Mouse (Mus musculus): ENCODE measurements at regions not wholly inside any gene's neighbourhood (a gene's known extent, or its start where the extent isn't known, plus 50 kb on each side); places are given as distances from the start of the nearest gene placed in this dataset.

- no peak overlapping the region for H3K27ac ChIP-seq (ENCODE audit: low read length)
- no peak overlapping the region for H3K4me3 ChIP-seq (ENCODE audit: low read length)
- H3K9me3 ChIP-seq (ENCODE audit: low read length), result no peaks in the 10 kb centered on the region
- H3K4me1 ChIP-seq (ENCODE audit: insufficient read depth, low read length), result no peaks in the 10 kb centered on the region
- no peak overlapping the region for H3K9ac ChIP-seq (replicated peaks; ENCODE audit: low read length)
- H3K27me3 ChIP-seq (ENCODE audit: insufficient read depth, low read length), result no peaks in the 10 kb centered on the region
- no peak for ATAC-seq (ENCODE audit: low FRiP score, low TSS enrichment)
- no peaks in the 10 kb centered on the region for H3K36me3 ChIP-seq (ENCODE audit: insufficient read depth, low read length)
- WGBS, result 82% methylated on average over 1 of the region's 1 CpGs
- no peak overlapping the region for H3K4me2 ChIP-seq (replicated peaks; ENCODE audit: low read depth, low read length)
Measured at GRCm38 (mm10) chr14:98937933-98938332, 56.2 kb downstream of the Rpl36a-ps1 start.

- H3K9ac ChIP-seq (replicated peaks; ENCODE audit: low read length), result no peak overlapping the region
- no peaks in the 10 kb centered on the region for H3K4me1 ChIP-seq (ENCODE audit: insufficient read depth, low read length)
- H3K36me3 ChIP-seq (ENCODE audit: insufficient read depth, low read length), result no peaks in the 10 kb centered on the region
- no peaks in the 10 kb centered on the region for H3K9me3 ChIP-seq (ENCODE audit: low read length)
- no peak overlapping the region for H3K4me2 ChIP-seq (replicated peaks; ENCODE audit: low read depth, low read length)
- H3K4me3 ChIP-seq (ENCODE audit: low read length), result no peak overlapping the region
- no peak for ATAC-seq (ENCODE audit: low FRiP score, low TSS enrichment)
- 76% methylated on average over 2 of the region's 2 CpGs for whole genome bisulfite sequencing
- no peak overlapping the region for H3K27ac ChIP-seq (ENCODE audit: low read length)
- H3K27me3 ChIP-seq (ENCODE audit: insufficient read depth, low read length), result no peaks in the 10 kb centered on the region
Measured at GRCm38 (mm10) chr14:98937373-98937772, 56.7 kb downstream of the Rpl36a-ps1 start.

- no peaks in the 10 kb centered on the region for H3K4me1 ChIP-seq (ENCODE audit: insufficient read depth, low read length)
- no peak for ATAC-seq (ENCODE audit: low FRiP score, low TSS enrichment)
- H3K27ac ChIP-seq (ENCODE audit: low read length), result no peak overlapping the region
- H3K4me2 ChIP-seq (replicated peaks; ENCODE audit: low read depth, low read length), result no peak overlapping the region
- no peaks in the 10 kb centered on the region for H3K36me3 ChIP-seq (ENCODE audit: insufficient read depth, low read length)
- WGBS, result 10% methylated on average over 3 of the region's 3 CpGs
- H3K9ac ChIP-seq (replicated peaks; ENCODE audit: low read length), result no peak overlapping the region
- H3K27me3 ChIP-seq (ENCODE audit: insufficient read depth, low read length), result no peaks in the 10 kb centered on the region
- H3K4me3 ChIP-seq (ENCODE audit: low read length), result no peak overlapping the region
- H3K9me3 ChIP-seq (ENCODE audit: low read length), result no peaks in the 10 kb centered on the region
Measured at GRCm38 (mm10) chr14:98933371-98933916, 60.7 kb downstream of the Rpl36a-ps1 start.

DNA sequence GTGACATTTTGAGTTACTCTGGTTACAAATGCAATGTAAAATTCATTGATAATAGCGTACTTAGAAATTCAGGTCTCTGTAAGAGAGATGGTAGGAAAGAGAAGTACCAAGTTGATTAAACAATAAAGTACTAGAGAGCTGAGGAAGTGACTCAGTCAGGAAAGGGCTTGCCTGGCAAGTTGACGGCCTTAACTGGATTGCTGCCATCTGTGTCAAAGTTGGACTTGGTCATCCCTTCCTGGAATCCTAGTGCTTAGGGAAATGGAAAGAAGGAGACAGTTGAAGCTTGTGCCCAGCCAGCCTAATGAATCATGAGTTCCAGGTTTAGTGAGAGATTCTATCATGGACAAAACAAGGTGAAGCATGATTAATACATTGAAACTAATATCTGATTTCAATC, 64.8 kb downstream of the Rpl36a-ps1 start:
- Histone ChIP-seq H3K9me3 (ENCODE audit: low read length) (0 out of 2 replicates have a peak, but pooled peaks cover 2% of the 10 kb centered on the region), H3K4me1 (ENCODE audit: insufficient read depth, low read length) (no peaks in the 10 kb centered on the region), H3K36me3 (ENCODE audit: insufficient read depth, low read length) (no peaks in the 10 kb centered on the region), H3K27ac (ENCODE audit: low read length) (no peak overlapping the region), H3K4me3 (ENCODE audit: low read length) (no peak overlapping the region), H3K4me2 (replicated peaks; ENCODE audit: low read depth, low read length) (no peak overlapping the region), H3K9ac (replicated peaks; ENCODE audit: low read length) (no peak overlapping the region), H3K27me3 (ENCODE audit: insufficient read depth, low read length) (no peaks in the 10 kb centered on the region)
- 69% methylated on average over 2 of the region's 2 CpGs for WGBS
- no peak for ATAC-seq (ENCODE audit: low FRiP score, low TSS enrichment)

- Histone ChIP-seq H3K4me2 (replicated peaks; ENCODE audit: low read depth, low read length) (no peak overlapping the region), H3K4me3 (ENCODE audit: low read length) (no peak overlapping the region), H3K9me3 (ENCODE audit: low read length) (no peaks in the 10 kb centered on the region), H3K4me1 (ENCODE audit: insufficient read depth, low read length) (0 out of 2 replicates have a peak, but pooled peaks cover 7% of the 10 kb centered on the region), H3K27ac (ENCODE audit: low read length) (no peak overlapping the region), H3K27me3 (ENCODE audit: insufficient read depth, low read length) (no peaks in the 10 kb centered on the region), H3K36me3 (ENCODE audit: insufficient read depth, low read length) (no peaks in the 10 kb centered on the region), H3K9ac (replicated peaks; ENCODE audit: low read length) (no peak overlapping the region)
- no peak for ATAC-seq (ENCODE audit: low FRiP score, low TSS enrichment)
- WGBS, result 69% methylated on average over 5 of the region's 5 CpGs
Measured at GRCm38 (mm10) chr14:98908234-98908633, 85.9 kb downstream of the Rpl36a-ps1 start.

DNA sequence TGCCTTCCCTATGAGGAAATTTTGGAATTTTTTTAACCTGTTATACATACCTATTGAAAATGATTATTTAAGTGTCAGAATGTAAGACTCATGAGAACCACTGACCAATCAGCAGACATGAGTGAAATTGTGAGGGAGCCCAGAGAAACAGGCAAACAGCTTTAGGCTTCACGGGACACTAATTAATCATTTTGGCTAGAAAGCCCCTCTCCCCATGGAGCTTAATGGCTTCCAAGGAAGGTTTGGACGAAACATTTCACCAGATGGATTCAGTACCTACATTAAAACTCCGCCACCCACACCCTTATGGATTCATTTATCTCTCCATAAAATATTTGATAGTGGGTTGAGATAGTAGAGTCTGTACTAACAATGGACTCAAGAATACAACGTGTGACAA, 95.2 kb downstream of the Rpl36a-ps1 start:
- Histone ChIP-seq H3K27me3 (ENCODE audit: insufficient read depth, low read length) (no peaks in the 10 kb centered on the region), H3K9me3 (ENCODE audit: low read length) (no peaks in the 10 kb centered on the region), H3K4me2 (replicated peaks; ENCODE audit: low read depth, low read length) (no peak overlapping the region), H3K4me1 (ENCODE audit: insufficient read depth, low read length) (0 out of 2 replicates have a peak, but pooled peaks cover 6% of the 10 kb centered on the region), H3K4me3 (ENCODE audit: low read length) (no peak overlapping the region), H3K27ac (ENCODE audit: low read length) (no peak overlapping the region), H3K9ac (replicated peaks; ENCODE audit: low read length) (no peak overlapping the region), H3K36me3 (ENCODE audit: insufficient read depth, low read length) (no peaks in the 10 kb centered on the region)
- ATAC-seq (ENCODE audit: low FRiP score, low TSS enrichment), result no peak
- 44% methylated on average over 4 of the region's 4 CpGs for WGBS

GRCm38 (mm10) chr14:98897390-98897789, 96.7 kb downstream of the Rpl36a-ps1 start:
- Histone ChIP-seq H3K9me3 (ENCODE audit: low read length) (no peaks in the 10 kb centered on the region), H3K27me3 (ENCODE audit: insufficient read depth, low read length) (no peaks in the 10 kb centered on the region), H3K27ac (ENCODE audit: low read length) (no peak overlapping the region), H3K4me2 (replicated peaks; ENCODE audit: low read depth, low read length) (no peak overlapping the region), H3K9ac (replicated peaks; ENCODE audit: low read length) (no peak overlapping the region), H3K4me1 (ENCODE audit: insufficient read depth, low read length) (peaks cover 6% of the 10 kb centered on the region; the same call in 1 of the 2 replicates), H3K4me3 (ENCODE audit: low read length) (no peak overlapping the region), H3K36me3 (ENCODE audit: insufficient read depth, low read length) (no peaks in the 10 kb centered on the region)
- 82% methylated on average over 1 of the region's 1 CpGs for WGBS
- ATAC-seq (ENCODE audit: low FRiP score, low TSS enrichment), result no peak

GRCm38 (mm10) chr14:98895933-98896332, 98.2 kb downstream of the Rpl36a-ps1 start:
- ATAC-seq (ENCODE audit: low FRiP score, low TSS enrichment), result no peak

DNA sequence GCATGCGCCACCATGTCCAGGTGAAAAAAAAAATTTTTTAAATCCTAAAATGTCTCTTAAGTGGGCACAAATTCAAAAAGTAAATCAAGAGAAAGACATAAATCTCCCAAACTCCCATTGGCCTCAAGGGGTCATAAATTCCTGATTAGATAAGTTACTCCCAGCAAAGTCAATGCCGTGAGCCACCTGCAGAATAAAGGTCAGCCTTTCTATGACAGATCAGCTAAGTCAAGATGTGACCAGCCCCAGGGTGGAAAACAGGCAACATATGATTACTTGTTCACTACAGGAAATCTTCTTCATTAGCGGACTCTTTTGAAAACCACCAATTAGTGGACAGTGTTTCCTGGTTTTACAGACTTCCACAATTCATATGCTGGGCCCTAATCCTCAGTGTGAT, 101.4 kb downstream of the Rpl36a-ps1 start:
- Histone ChIP-seq H3K4me2 (replicated peaks; ENCODE audit: low read depth, low read length) (no peak overlapping the region), H3K4me3 (ENCODE audit: low read length) (no peak overlapping the region), H3K9ac (replicated peaks; ENCODE audit: low read length) (no peak overlapping the region), H3K4me1 (ENCODE audit: insufficient read depth, low read length) (no peaks in the 10 kb centered on the region; the same call in 1 of the 2 replicates), H3K36me3 (ENCODE audit: insufficient read depth, low read length) (no peaks in the 10 kb centered on the region), H3K27ac (ENCODE audit: low read length) (no peak overlapping the region), H3K27me3 (ENCODE audit: insufficient read depth, low read length) (no peaks in the 10 kb centered on the region), H3K9me3 (ENCODE audit: low read length) (no peaks in the 10 kb centered on the region)
- WGBS, result 66% methylated on average over 3 of the region's 3 CpGs
- ATAC-seq (ENCODE audit: low FRiP score, low TSS enrichment), result no peak

More at GRCm38 (mm10) chr14:98895933-98896332, 98.2 kb downstream of the Rpl36a-ps1 start:
- H3K27ac ChIP-seq (ENCODE audit: low read length), result no peak overlapping the region
- no peak overlapping the region for H3K9ac ChIP-seq (replicated peaks; ENCODE audit: low read length)
- no peaks in the 10 kb centered on the region for H3K9me3 ChIP-seq (ENCODE audit: low read length)
- H3K4me2 ChIP-seq (replicated peaks; ENCODE audit: low read depth, low read length), result no peak overlapping the region
- peaks cover 6% of the 10 kb centered on the region; the same call in 1 of the 2 replicates for H3K4me1 ChIP-seq (ENCODE audit: insufficient read depth, low read length)
- 91% methylated on average over 1 of the region's 1 CpGs for WGBS
- H3K27me3 ChIP-seq (ENCODE audit: insufficient read depth, low read length), result no peaks in the 10 kb centered on the region
- no peak overlapping the region for H3K4me3 ChIP-seq (ENCODE audit: low read length)
- no peaks in the 10 kb centered on the region for H3K36me3 ChIP-seq (ENCODE audit: insufficient read depth, low read length)

GRCm38 (mm10) chr14:98891252-98891947, 102.7 kb downstream of the Rpl36a-ps1 start:
- Histone ChIP-seq H3K27ac (ENCODE audit: low read length) (no peak overlapping the region), H3K4me1 (ENCODE audit: insufficient read depth, low read length) (no peaks in the 10 kb centered on the region; the same call in 1 of the 2 replicates), H3K9ac (replicated peaks; ENCODE audit: low read length) (no peak overlapping the region), H3K4me2 (replicated peaks; ENCODE audit: low read depth, low read length) (no peak overlapping the region), H3K9me3 (ENCODE audit: low read length) (no peaks in the 10 kb centered on the region), H3K27me3 (ENCODE audit: insufficient read depth, low read length) (no peaks in the 10 kb centered on the region), H3K4me3 (ENCODE audit: low read length) (no peak overlapping the region), H3K36me3 (ENCODE audit: insufficient read depth, low read length) (no peaks in the 10 kb centered on the region)
- ATAC-seq (ENCODE audit: low FRiP score, low TSS enrichment), result no peak
- 79% methylated on average over 5 of the region's 5 CpGs for WGBS
